Mouse (Mus musculus): ENCODE data around the gene Ppp6r1.

- TF ChIP-seq CTCF (IDR thresholded peaks at IDR 0.05; ENCODE audit: extremely low read depth, insufficient read depth, low read length) (no peak), POLR2A (IDR thresholded peaks at IDR 0.05; ENCODE audit: extremely low read depth, insufficient read depth, low read length) (no peak)
These were observed 44.9 kb downstream of the Ppp6r1 start for GRCm38 (mm10) chr7:4613740-4614403.

Data from cortical plate, adult 2 months (tissue).